Mouse (Mus musculus): ENCODE data around the gene Amz2. TPM values are rescaled to one million over a fixed set of nuclear protein-coding genes. Genes with fewer than 3 reads are reported as not detected.

Gene Amz2
- polyA plus RNA-seq, 1 experiment from 2014 or later: 23.6 TPM

DNA sequence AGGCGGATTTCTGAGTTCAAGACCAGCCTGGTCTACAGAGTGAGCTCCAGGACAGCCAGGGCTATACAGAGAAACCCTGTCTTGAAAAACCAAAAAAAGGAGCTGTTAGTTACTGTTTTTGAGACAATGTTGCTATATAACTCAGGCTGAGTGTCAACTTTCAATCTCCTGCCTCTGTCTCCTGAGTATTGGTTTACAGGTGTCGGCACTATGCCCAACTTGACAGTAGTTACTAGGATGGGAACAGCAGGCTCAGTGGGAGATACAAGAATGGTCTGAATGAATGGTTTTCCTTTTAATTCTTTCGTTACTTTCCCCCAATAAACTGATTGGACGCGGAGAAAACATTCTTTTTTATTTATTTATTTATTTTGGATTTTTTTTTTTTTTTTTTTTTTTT lies 1.6 kb downstream of the Amz2 start:
- no peaks in the 10 kb centered on the region for H3K9me3 ChIP-seq (ENCODE audit: low read length)
- no peak overlapping the region for H3K27ac ChIP-seq (ENCODE audit: low read length)
- H3K4me3 ChIP-seq (ENCODE audit: low read depth, low read length): no peak overlapping the region
- 96% methylated on average over 5 of the region's 5 CpGs for WGBS
- ATAC-seq (no peak), DNase-seq (ENCODE audit: low spot score) (no peak)
- 0 out of 2 replicates have a peak, but pooled peaks cover 4% of the 10 kb centered on the region for H3K4me1 ChIP-seq (ENCODE audit: insufficient read depth, low read depth, low read length)
- no peak overlapping the region for H3K4me2 ChIP-seq (replicated peaks; ENCODE audit: low read depth, low read length)
- peaks cover 7% of the 10 kb centered on the region; the same call in 1 of the 2 replicates for H3K36me3 ChIP-seq (ENCODE audit: insufficient read depth, low read length)
- no peak for TF ChIP-seq EP300 (IDR thresholded peaks at IDR 0.05)
- no peak for TF ChIP-seq CTCF (IDR thresholded peaks at IDR 0.05)
- no peak overlapping the region for H3K9ac ChIP-seq (replicated peaks; ENCODE audit: low read depth)
- H3K27me3 ChIP-seq (replicated peaks; ENCODE audit: insufficient read depth, low read length): no peaks in the 10 kb centered on the region

DNA sequence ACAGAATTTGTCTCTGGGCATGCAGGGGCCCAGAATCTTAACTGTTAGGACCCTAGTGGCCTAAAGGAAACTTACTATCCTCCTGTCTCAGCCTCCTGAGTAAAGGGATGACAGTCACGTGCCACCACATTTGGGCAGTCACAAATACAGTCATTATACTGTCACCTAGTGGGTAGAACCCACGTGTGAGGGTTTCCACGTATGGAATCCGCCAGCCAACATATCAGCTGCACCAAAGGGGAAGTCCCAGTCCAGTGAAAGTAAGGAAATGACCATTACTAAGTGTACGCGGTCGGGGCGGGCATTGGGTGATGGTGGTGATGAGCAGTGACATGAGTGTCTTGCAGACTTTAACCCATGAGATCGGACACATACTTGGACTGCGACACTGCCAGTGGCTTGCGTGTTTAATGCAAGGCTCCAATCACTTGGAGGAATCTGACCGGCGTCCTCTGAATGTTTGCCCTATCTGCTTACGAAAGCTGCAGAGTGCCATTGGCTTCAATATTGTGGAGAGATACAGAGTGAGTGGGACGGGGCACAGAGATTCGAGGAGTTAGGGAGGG lies 8.6 kb downstream of the Amz2 start:
- no peak for ATAC-seq
- Histone ChIP-seq H3K36me3 (ENCODE audit: insufficient read depth, low read length) (peaks cover 20% of the 10 kb centered on the region), H3K27ac (ENCODE audit: low read length) (no peak overlapping the region), H3K9me3 (ENCODE audit: low read length) (no peaks in the 10 kb centered on the region), H3K4me3 (ENCODE audit: low read depth, low read length) (no peak overlapping the region), H3K4me2 (replicated peaks; ENCODE audit: low read depth, low read length) (no peak overlapping the region), H3K27me3 (replicated peaks; ENCODE audit: insufficient read depth, low read length) (no peaks in the 10 kb centered on the region), H3K4me1 (ENCODE audit: insufficient read depth, low read depth, low read length) (no peaks in the 10 kb centered on the region), H3K9ac (replicated peaks; ENCODE audit: low read depth) (no peak overlapping the region)
- no peak for DNase-seq (ENCODE audit: low spot score)
- no peak for TF ChIP-seq CTCF (IDR thresholded peaks at IDR 0.05)
- no peak for TF ChIP-seq EP300 (IDR thresholded peaks at IDR 0.05)
- WGBS: 87% methylated on average over 16 of the region's 16 CpGs

DNA sequence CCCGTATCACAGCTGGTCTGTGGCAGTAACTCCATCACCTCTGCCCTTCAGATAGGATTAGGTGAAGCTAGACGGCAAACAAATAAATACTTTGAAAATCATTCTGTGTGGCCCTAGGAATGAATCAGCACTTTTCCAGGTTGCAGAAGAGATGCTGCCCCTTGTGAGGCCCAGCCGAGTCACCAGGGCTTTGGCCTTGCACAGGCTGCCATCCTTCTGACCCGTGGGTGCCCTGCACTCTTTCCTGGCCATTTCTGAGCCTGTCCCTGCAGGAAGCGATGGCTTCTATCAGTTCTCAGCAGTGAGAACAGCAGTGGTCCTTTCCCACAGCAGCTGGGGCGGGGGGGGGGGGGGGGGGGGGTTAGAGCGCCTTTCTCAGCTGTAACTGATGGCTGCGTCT lies 11.1 kb downstream of the Amz2 start:
- H3K9me3 ChIP-seq (ENCODE audit: low read length): no peaks in the 10 kb centered on the region
- TF ChIP-seq CTCF (IDR thresholded peaks at IDR 0.05) (no peak), EP300 (IDR thresholded peaks at IDR 0.05) (no peak)
- 54% methylated on average over 7 of the region's 8 CpGs for WGBS
- no peak overlapping the region for H3K9ac ChIP-seq (replicated peaks; ENCODE audit: low read depth)
- no peak for DNase-seq (ENCODE audit: low spot score)
- no peak for ATAC-seq
- no peaks in the 10 kb centered on the region for H3K27me3 ChIP-seq (replicated peaks; ENCODE audit: insufficient read depth, low read length)
- no peaks in the 10 kb centered on the region for H3K4me1 ChIP-seq (ENCODE audit: insufficient read depth, low read depth, low read length)
- H3K27ac ChIP-seq (ENCODE audit: low read length): no peak overlapping the region
- peaks cover 13% of the 10 kb centered on the region for H3K36me3 ChIP-seq (ENCODE audit: insufficient read depth, low read length)
- no peak overlapping the region for H3K4me3 ChIP-seq (ENCODE audit: low read depth, low read length)
- H3K4me2 ChIP-seq (replicated peaks; ENCODE audit: low read depth, low read length): no peak overlapping the region

- Histone ChIP-seq H3K27ac (ENCODE audit: low read length) (peak overlapping the region; percentile 69), H3K9me3 (ENCODE audit: low read length) (no peaks in the 10 kb centered on the region), H3K27me3 (replicated peaks; ENCODE audit: insufficient read depth, low read length) (no peaks in the 10 kb centered on the region), H3K4me1 (ENCODE audit: insufficient read depth, low read depth, low read length) (no peaks in the 10 kb centered on the region), H3K4me3 (ENCODE audit: low read depth, low read length) (0 out of 2 replicates have a peak overlapping the region, but pooled peaks have one; percentile 55), H3K9ac (replicated peaks; ENCODE audit: low read depth) (no peak overlapping the region; the same call in 1 of the 2 replicates), H3K36me3 (ENCODE audit: insufficient read depth, low read length) (peaks cover 8% of the 10 kb centered on the region; the same call in 1 of the 2 replicates), H3K4me2 (replicated peaks; ENCODE audit: low read depth, low read length) (peak overlapping the region; percentile 85)
- 5% methylated on average over 5 of the region's 5 CpGs for WGBS
- TF ChIP-seq CTCF (IDR thresholded peaks at IDR 0.05) (no peak), EP300 (IDR thresholded peaks at IDR 0.05) (no peak)
- DNase-seq (ENCODE audit: low spot score) (peak; percentile 11), ATAC-seq (peak; percentile 25)
Measured at GRCm38 (mm10) chr11:109439209-109439608, 13.5 kb downstream of the Amz2 start.

DNA sequence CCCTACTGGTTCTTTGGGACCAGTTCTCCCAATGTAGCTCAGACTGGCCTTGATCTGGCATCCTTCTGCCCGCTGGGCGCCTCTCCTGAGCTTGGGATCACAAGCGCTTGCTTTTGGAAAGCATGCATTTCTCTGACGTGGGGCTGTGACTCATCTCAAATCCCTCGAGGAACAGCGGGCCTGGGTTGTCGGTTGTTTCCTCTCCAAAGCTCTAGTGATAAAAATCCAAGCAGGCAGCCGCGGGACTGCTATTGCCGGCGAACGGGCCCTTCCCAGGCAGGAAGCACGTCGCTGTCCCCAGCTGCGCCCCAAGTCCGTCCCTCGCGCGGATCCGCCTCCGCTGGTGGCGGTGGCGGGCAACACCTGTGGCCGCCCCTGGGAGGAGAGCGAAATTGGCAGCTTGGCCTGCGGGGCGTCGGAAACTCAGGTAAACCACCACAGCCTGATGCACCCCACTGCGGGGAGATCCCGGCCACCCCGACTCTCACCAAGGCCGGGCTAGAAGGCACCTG lies 14.1 kb downstream of the Amz2 start:
- peak overlapping the region; percentile 55 for H3K4me3 ChIP-seq (ENCODE audit: low read depth, low read length)
- WGBS: under 1% methylated on average over 32 of the region's 32 CpGs
- no peaks in the 10 kb centered on the region for H3K27me3 ChIP-seq (replicated peaks; ENCODE audit: insufficient read depth, low read length)
- no peak for TF ChIP-seq EP300 (IDR thresholded peaks at IDR 0.05)
- peak; percentile 45 for TF ChIP-seq CTCF (IDR thresholded peaks at IDR 0.05)
- DNase-seq (ENCODE audit: low spot score) (peak; percentile 95), ATAC-seq (peak; percentile 90)
- peak overlapping the region; percentile 54 for H3K9ac ChIP-seq (replicated peaks; ENCODE audit: low read depth)
- peak overlapping the region; percentile 69 for H3K27ac ChIP-seq (ENCODE audit: low read length)
- H3K36me3 ChIP-seq (ENCODE audit: insufficient read depth, low read length): peaks cover 5% of the 10 kb centered on the region; the same call in 1 of the 2 replicates
- no peaks in the 10 kb centered on the region for H3K4me1 ChIP-seq (ENCODE audit: insufficient read depth, low read depth, low read length)
- no peaks in the 10 kb centered on the region for H3K9me3 ChIP-seq (ENCODE audit: low read length)
- peak overlapping the region; percentile 85 for H3K4me2 ChIP-seq (replicated peaks; ENCODE audit: low read depth, low read length)

GRCm38 (mm10) chr11:109440641-109441040 lies 14.9 kb downstream of the Amz2 start:
- WGBS: 65% methylated on average over 4 of the region's 4 CpGs
- Histone ChIP-seq H3K27me3 (replicated peaks; ENCODE audit: insufficient read depth, low read length) (no peaks in the 10 kb centered on the region), H3K27ac (ENCODE audit: low read length) (no peak overlapping the region), H3K9ac (replicated peaks; ENCODE audit: low read depth) (no peak overlapping the region), H3K4me2 (replicated peaks; ENCODE audit: low read depth, low read length) (peak overlapping the region; percentile 85), H3K4me3 (ENCODE audit: low read depth, low read length) (peak overlapping the region; percentile 55), H3K4me1 (ENCODE audit: insufficient read depth, low read depth, low read length) (no peaks in the 10 kb centered on the region), H3K9me3 (ENCODE audit: low read length) (no peaks in the 10 kb centered on the region), H3K36me3 (ENCODE audit: insufficient read depth, low read length) (no peaks in the 10 kb centered on the region)
- DNase-seq (ENCODE audit: low spot score) (no peak), ATAC-seq (no peak)
- no peak for TF ChIP-seq CTCF (IDR thresholded peaks at IDR 0.05)
- TF ChIP-seq EP300 (IDR thresholded peaks at IDR 0.05): no peak
